Mouse (Mus musculus): ENCODE measurements around the gene Plekhg1.

GRCm38 (mm10) chr10:3972237-3972636 lies 232.1 kb downstream of the Plekhg1 start:
- TF ChIP-seq POLR2A (IDR thresholded peaks at IDR 0.05; ENCODE audit: low read depth, low read length) (no peak), CTCF (IDR thresholded peaks at IDR 0.05; ENCODE audit: borderline replicate concordance, insufficient read depth, low read length) (no peak)
